Mouse (Mus musculus): ENCODE data around the gene Ankrd34a.

DNA sequence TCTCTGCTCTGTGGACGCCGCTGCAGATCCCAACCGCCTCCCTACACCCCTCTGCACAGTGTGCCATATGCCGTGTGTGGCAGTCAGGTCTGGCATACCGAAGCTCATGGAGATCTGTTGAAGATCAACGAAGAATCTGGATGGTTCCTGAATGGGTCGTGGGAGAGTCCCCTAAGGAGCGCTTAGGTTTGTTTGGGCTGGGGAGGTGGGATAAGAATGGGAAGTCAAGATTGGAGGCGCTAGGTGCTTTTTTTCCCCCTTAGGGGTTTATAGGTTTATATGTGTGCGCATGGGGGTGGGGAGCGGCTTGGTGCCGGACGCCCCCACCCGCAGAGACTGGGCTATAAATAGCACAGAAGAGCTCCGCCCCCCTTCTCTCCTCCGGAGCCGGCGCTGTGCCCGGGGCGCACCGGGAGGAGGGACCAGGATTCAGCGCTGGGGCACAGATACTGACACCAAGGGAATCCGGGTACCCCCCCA, at the start of gene Ankrd34a:
- TF ChIP-seq EP300 (IDR thresholded peaks at IDR 0.05; ENCODE audit: low read depth) (no peak), CTCF (IDR thresholded peaks at IDR 0.05; ENCODE audit: low read depth) (no peak)

All from heart, postnatal 0 days (tissue).